ENCODE assay signal across 13 mouse cellular contexts in genomic region chr14:11435166-11435784, GRCm38 (mm10).
DNase-seq lines count a peak whose midpoint lies in the region; ATAC-seq lines count a peak whose summit lies in the region.
"Had no signal": no experiment of that assay in that cellular context is flagged by ENCODE, and none has a peak within 500 bp of the region (broad histone marks: within the 10 kb centered on the region; RNA-seq: fewer than 3 reads in every experiment).

No protein-coding gene starts in this region.

- WGBS in midbrain, embryonic 14.5 days = 90% methylated on average over 7 of the region's 7 CpGs

- peak; percentile 23 to 46 for DNase-seq in right cerebral cortex, adult 2 months (ENCODE audit: low spot score in 2 of 2)
- no peak for DNase-seq in right cerebral cortex, postnatal 4 days
- DNase-seq in layer of hippocampus, adult 8-10 months (ENCODE audit: low spot score in 2 of 2) = peak; percentile 24 to 28
- DNase-seq in left cerebral cortex, postnatal 25 days (ENCODE audit: low spot score in 2 of 2) = peak; percentile 21 to 80
- DNase-seq in thymus, postnatal 0 days (ENCODE audit: low spot score) = no peak
- no peak for DNase-seq in spleen, postnatal 4 days (ENCODE audit: low spot score in 2 of 2)
- no peak for DNase-seq in midbrain, embryonic 14.5 days
- DNase-seq: adrenal gland, postnatal 25 days; cerebellum, postnatal 14 days; thymus, adult 2 months had no signal

- no peaks in the 10 kb centered on the region for H3K27me3 ChIP-seq in midbrain, embryonic 14.5 days (ENCODE audit: control insufficient read depth, insufficient read depth, low read length)
- H3K27me3 ChIP-seq: heart, embryonic 15.5 days had no signal

- intact Hi-C loops in left cerebral cortex, postnatal 25 days (cut with DNase I) = loop anchor here (5.0 kb wide), 1 partner anchor 117 kb away; the partner anchor contains the start of gene Ptprg

- no peak overlapping the region for H3K4me3 ChIP-seq in midbrain, embryonic 14.5 days (replicated peaks; ENCODE audit: low read depth, low read length)
- H3K4me3 ChIP-seq: heart, embryonic 15.5 days; hindbrain, embryonic 10.5 days had no signal

- H3K36me3 ChIP-seq in midbrain, embryonic 14.5 days (ENCODE audit: control insufficient read depth, insufficient read depth, low read length) = no peaks in the 10 kb centered on the region
- H3K36me3 ChIP-seq: heart, embryonic 15.5 days; hindbrain, embryonic 10.5 days had no signal

- no peaks in the 10 kb centered on the region for H3K4me1 ChIP-seq in midbrain, embryonic 14.5 days (ENCODE audit: control insufficient read depth, insufficient read depth, low read length)
- H3K4me1 ChIP-seq: heart, embryonic 15.5 days; hindbrain, embryonic 10.5 days had no signal

- no peak for ATAC-seq in midbrain, embryonic 14.5 days (ENCODE audit: low FRiP score, low TSS enrichment)
- ATAC-seq: CD4-positive, CD25-positive, alpha-beta regulatory T cell, adult 4 months had no signal

- H3K9me3 ChIP-seq in midbrain, embryonic 14.5 days (ENCODE audit: control insufficient read depth, low read length) = no peaks in the 10 kb centered on the region
- H3K9me3 ChIP-seq: heart, embryonic 15.5 days; hindbrain, embryonic 10.5 days had no signal

- no peak overlapping the region for H3K27ac ChIP-seq in midbrain, embryonic 14.5 days (replicated peaks; ENCODE audit: low read depth, low read length)
- H3K27ac ChIP-seq: heart, embryonic 15.5 days; hindbrain, embryonic 10.5 days had no signal

- H3K9ac ChIP-seq in midbrain, embryonic 14.5 days (replicated peaks; ENCODE audit: low read length) = no peak overlapping the region
- H3K9ac ChIP-seq: heart, embryonic 15.5 days had no signal

- H3K4me2 ChIP-seq in midbrain, embryonic 14.5 days (ENCODE audit: low read length) = no peak overlapping the region
- H3K4me2 ChIP-seq: heart, embryonic 15.5 days had no signal

Comparison
In these comparisons a context has a peak if more than half of its experiments do, and no peak if none do; other contexts are left out.
1. DNase-seq: peak in right cerebral cortex, adult 2 months (2 of 2), layer of hippocampus, adult 8-10 months (2 of 2) and left cerebral cortex, postnatal 25 days (2 of 2); none in right cerebral cortex, postnatal 4 days (single experiment), thymus, postnatal 0 days (single experiment), spleen, postnatal 4 days (0 of 2) and midbrain, embryonic 14.5 days (single experiment).